Mouse (Mus musculus): ENCODE results near the gene Kif1bp. TPM values are rescaled to one million over a fixed set of nuclear protein-coding genes. Genes with fewer than 3 reads are reported as not detected.
"Not testable (repeated sequence)": the region's sequence is repeated elsewhere in the genome, so short reads cannot be mapped to it uniquely, and the experiment has no call there.

Kif1bp gene
- total and polyA plus RNA-seq, 2 experiments from 2014 or later, result 23.9 to 28.2 TPM

GRCm38 (mm10) chr10:62601053-62601791 is 23.0 kb upstream of the Kif1bp start:
- DNase-seq (ENCODE audit: low spot score) (no peak), ATAC-seq (ENCODE audit: insufficient read depth, low read depth) (no peak)
- 10% methylated on average over 20 of the region's 20 CpGs for WGBS
- Histone ChIP-seq H3K4me2 (ENCODE audit: low read depth, low read length) (peak overlapping the region; percentile 99), H3K36me3 (replicated peaks; ENCODE audit: control insufficient read depth, insufficient read depth, low read length) (peaks cover 20% of the 10 kb centered on the region), H3K4me3 (ENCODE audit: low read depth, low read length) (peak overlapping the region; percentile 88), H3K27ac (ENCODE audit: low read depth) (peak overlapping the region; percentile 87; the same call in 1 of the 2 replicates), H3K9me3 (replicated peaks; ENCODE audit: control insufficient read depth, low read length) (no peaks in the 10 kb centered on the region), H3K27me3 (ENCODE audit: control insufficient read depth, insufficient read depth, low read length) (no peaks in the 10 kb centered on the region), H3K4me1 (ENCODE audit: control insufficient read depth, insufficient read depth) (peaks cover 5% of the 10 kb centered on the region; the same call in 1 of the 2 replicates), H3K9ac (replicated peaks; ENCODE audit: low read depth, low read length) (peak overlapping the region; percentile 64)
- TF ChIP-seq CTCF (IDR thresholded peaks at IDR 0.05; ENCODE audit: low read depth), result no peak
- TF ChIP-seq EP300 (IDR thresholded peaks at IDR 0.05; ENCODE audit: low read depth), result no peak

GRCm38 (mm10) chr10:62600056-62600455 is 21.8 kb upstream of the Kif1bp start:
- no peak for DNase-seq (ENCODE audit: low spot score)
- Histone ChIP-seq H3K4me1 (ENCODE audit: control insufficient read depth, insufficient read depth) (peaks cover 5% of the 10 kb centered on the region; the same call in 1 of the 2 replicates), H3K4me3 (ENCODE audit: low read depth, low read length) (no peak overlapping the region), H3K4me2 (ENCODE audit: low read depth, low read length) (no peak overlapping the region), H3K9me3 (replicated peaks; ENCODE audit: control insufficient read depth, low read length) (no peaks in the 10 kb centered on the region), H3K9ac (replicated peaks; ENCODE audit: low read depth, low read length) (no peak overlapping the region), H3K36me3 (replicated peaks; ENCODE audit: control insufficient read depth, insufficient read depth, low read length) (peaks cover 22% of the 10 kb centered on the region), H3K27ac (ENCODE audit: low read depth) (no peak overlapping the region), H3K27me3 (ENCODE audit: control insufficient read depth, insufficient read depth, low read length) (no peaks in the 10 kb centered on the region)
- no peak for ATAC-seq (ENCODE audit: insufficient read depth, low read depth)
- TF ChIP-seq CTCF (IDR thresholded peaks at IDR 0.05; ENCODE audit: low read depth), result no peak
- 77% methylated on average over 6 of the region's 6 CpGs for WGBS

GRCm38 (mm10) chr10:62599311-62599710 is 21.1 kb upstream of the Kif1bp start:
- H3K9ac ChIP-seq (replicated peaks; ENCODE audit: low read depth, low read length); H3K27ac ChIP-seq (ENCODE audit: low read depth); DNase-seq (ENCODE audit: low spot score); H3K27me3 ChIP-seq (ENCODE audit: control insufficient read depth, insufficient read depth, low read length); H3K4me2 ChIP-seq (ENCODE audit: low read depth, low read length); H3K4me1 ChIP-seq (ENCODE audit: control insufficient read depth, insufficient read depth); H3K4me3 ChIP-seq (ENCODE audit: low read depth, low read length); ATAC-seq (ENCODE audit: insufficient read depth, low read depth); H3K9me3 ChIP-seq (replicated peaks; ENCODE audit: control insufficient read depth, low read length): not testable (repeated sequence)
- WGBS, result 90% methylated on average over 3 of the region's 3 CpGs
- peaks cover 29% of the 10 kb centered on the region for H3K36me3 ChIP-seq (replicated peaks; ENCODE audit: control insufficient read depth, insufficient read depth, low read length)

- Histone ChIP-seq H3K4me3 (ENCODE audit: low read depth, low read length) (no peak overlapping the region), H3K27me3 (ENCODE audit: control insufficient read depth, insufficient read depth, low read length) (no peaks in the 10 kb centered on the region), H3K9ac (replicated peaks; ENCODE audit: low read depth, low read length) (no peak overlapping the region), H3K9me3 (replicated peaks; ENCODE audit: control insufficient read depth, low read length) (no peaks in the 10 kb centered on the region), H3K4me1 (ENCODE audit: control insufficient read depth, insufficient read depth) (no peaks in the 10 kb centered on the region), H3K27ac (ENCODE audit: low read depth) (no peak overlapping the region), H3K4me2 (ENCODE audit: low read depth, low read length) (no peak overlapping the region), H3K36me3 (replicated peaks; ENCODE audit: control insufficient read depth, insufficient read depth, low read length) (peaks cover 70% of the 10 kb centered on the region)
- WGBS, result 83% methylated on average over 7 of the region's 7 CpGs
- TF ChIP-seq CTCF (IDR thresholded peaks at IDR 0.05; ENCODE audit: low read depth) (no peak), EP300 (IDR thresholded peaks at IDR 0.05; ENCODE audit: low read depth) (no peak)
- no peak for ATAC-seq (ENCODE audit: insufficient read depth, low read depth)
- DNase-seq (ENCODE audit: low spot score), result no peak
These were observed 14.2 kb upstream of the Kif1bp start for GRCm38 (mm10) chr10:62592496-62592895.

- Histone ChIP-seq H3K27me3 (ENCODE audit: control insufficient read depth, insufficient read depth, low read length) (no peaks in the 10 kb centered on the region), H3K4me2 (ENCODE audit: low read depth, low read length) (no peak overlapping the region), H3K36me3 (replicated peaks; ENCODE audit: control insufficient read depth, insufficient read depth, low read length) (peaks cover 79% of the 10 kb centered on the region), H3K27ac (ENCODE audit: low read depth) (no peak overlapping the region), H3K9me3 (replicated peaks; ENCODE audit: control insufficient read depth, low read length) (no peaks in the 10 kb centered on the region), H3K4me1 (ENCODE audit: control insufficient read depth, insufficient read depth) (no peaks in the 10 kb centered on the region), H3K4me3 (ENCODE audit: low read depth, low read length) (no peak overlapping the region), H3K9ac (replicated peaks; ENCODE audit: low read depth, low read length) (no peak overlapping the region)
- WGBS, result 24% methylated on average over 6 of the region's 6 CpGs
- DNase-seq (ENCODE audit: low spot score) (peak; percentile 85), ATAC-seq (ENCODE audit: insufficient read depth, low read depth) (peak; percentile 77)
- TF ChIP-seq CTCF (IDR thresholded peaks at IDR 0.05; ENCODE audit: low read depth) (peak; percentile 93), EP300 (IDR thresholded peaks at IDR 0.05; ENCODE audit: low read depth) (no peak)
These were observed 11.9 kb upstream of the Kif1bp start for GRCm38 (mm10) chr10:62590200-62590599.

GRCm38 (mm10) chr10:62588616-62589015 is 10.4 kb upstream of the Kif1bp start:
- no peak overlapping the region for H3K4me2 ChIP-seq (ENCODE audit: low read depth, low read length)
- TF ChIP-seq EP300 (IDR thresholded peaks at IDR 0.05; ENCODE audit: low read depth), result no peak
- 54% methylated on average over 4 of the region's 4 CpGs for WGBS
- no peak overlapping the region for H3K27ac ChIP-seq (ENCODE audit: low read depth)
- no peaks in the 10 kb centered on the region for H3K27me3 ChIP-seq (ENCODE audit: control insufficient read depth, insufficient read depth, low read length)
- no peak; the same call in 1 of the 2 replicates for ATAC-seq (ENCODE audit: insufficient read depth, low read depth)
- H3K9ac ChIP-seq (replicated peaks; ENCODE audit: low read depth, low read length), result no peak overlapping the region
- H3K9me3 ChIP-seq (replicated peaks; ENCODE audit: control insufficient read depth, low read length), result no peaks in the 10 kb centered on the region
- peaks cover 81% of the 10 kb centered on the region for H3K36me3 ChIP-seq (replicated peaks; ENCODE audit: control insufficient read depth, insufficient read depth, low read length)
- no peaks in the 10 kb centered on the region for H3K4me1 ChIP-seq (ENCODE audit: control insufficient read depth, insufficient read depth)
- DNase-seq (ENCODE audit: low spot score), result no peak
- no peak overlapping the region for H3K4me3 ChIP-seq (ENCODE audit: low read depth, low read length)

Data from heart, postnatal 0 days (tissue).